Mouse (Mus musculus) liver, postnatal 0 days (tissue): Measurements from ENCODE around the gene Capzb. TPM values are rescaled to one million over a fixed set of nuclear protein-coding genes. Genes with fewer than 3 reads are reported as not detected.

Experiments used
- ATAC-seq: fragments of 200-750 bp; cut with Nextera tagmentation; 2 replicates; pipeline ENCODE4 v1.8.0; 2017; ENCODE audit warnings: mild to moderate bottlenecking, moderate library complexity
- DNase-seq: peaks from one replicate; pipeline ENCODE4 v3.0.0-alpha.2; 2016
- H3K27ac ChIP-seq: fragments of 300-500 bp; sonication (generic); 2 replicates; pipeline ENCODE4 v1.5.1; 2014; ENCODE audit warnings: antibody characterized with exemption, moderate library complexity, mild to moderate bottlenecking, low read depth
- H3K27me3 ChIP-seq: fragments of 300-500 bp; sonication (generic); 2 replicates; pipeline ENCODE4 v1.6.1; 2014; ENCODE audit warnings: low read length, control low read depth, mixed read lengths; ENCODE audit not compliant: insufficient read depth
- H3K36me3 ChIP-seq: fragments of 300-500 bp; sonication (generic); replicated peaks from 2 replicates; pipeline ENCODE4 v1.6.1; 2014; ENCODE audit warnings: mild to moderate bottlenecking, control low read depth, low read length, moderate library complexity, mixed read lengths; ENCODE audit not compliant: insufficient read depth
- H3K4me1 ChIP-seq: fragments of 300-500 bp; sonication (generic); 2 replicates; pipeline ENCODE4 v1.6.1; 2014; ENCODE audit warnings: antibody characterized with exemption, mild to moderate bottlenecking, control low read depth; ENCODE audit not compliant: insufficient read depth
- H3K4me2 ChIP-seq: fragments of 300-500 bp; sonication (generic); 2 replicates; pipeline ENCODE4 v1.6.1; 2014; ENCODE audit warnings: low read depth, mild to moderate bottlenecking, low read length, moderate library complexity, mixed read lengths
- H3K4me3 ChIP-seq: fragments of 300-500 bp; sonication (generic); 2 replicates; pipeline ENCODE4 v1.5.1; 2014; ENCODE audit warnings: low read depth, low read length
- H3K9ac ChIP-seq: fragments of 300-500 bp; sonication (generic); replicated peaks from 2 replicates; pipeline ENCODE4 v1.6.1; 2014; ENCODE audit warnings: mild to moderate bottlenecking, moderate library complexity
- H3K9me3 ChIP-seq: fragments of 300-500 bp; sonication (generic); 2 replicates; pipeline ENCODE4 v1.6.1; 2016; ENCODE audit warnings: mild to moderate bottlenecking, control low read depth, low read length, mixed read lengths
- CTCF ChIP-seq: sonication (generic); IDR thresholded peaks from 2 replicates; pipeline ENCODE4 v1.5.1; 2016; ENCODE audit warnings: antibody characterized with exemption, low read depth
- EP300 ChIP-seq: IDR thresholded peaks from 2 replicates; pipeline ENCODE4 v1.6.1; 2016; ENCODE audit warnings: antibody characterized with exemption, low read depth, mild to moderate bottlenecking
- WGBS: fragments of 180-500 bp; shearing (Covaris S2); extraction: QIAGEN DNeasy Blood & Tissue Kit; methylation state at CpG from one replicate; pipeline ENCODE4 v1.1.7; 2014; ENCODE audit not compliant: insufficient replicate concordance; 5-methylcytosine and 5-hydroxymethylcytosine counted together
- polyA plus RNA-seq: library from polyadenylated mRNA; unstranded; fragments of >200 nt; fragmentation: Nextera tagmentation; extraction: Ambion mirVana; gene quantifications from 2 replicates; pipeline ENCODE4 v1.2.1, GENCODE M21; 2015

Capzb gene
- polyA plus RNA-seq, 1 experiment from 2014 or later = 143 TPM

DNA sequence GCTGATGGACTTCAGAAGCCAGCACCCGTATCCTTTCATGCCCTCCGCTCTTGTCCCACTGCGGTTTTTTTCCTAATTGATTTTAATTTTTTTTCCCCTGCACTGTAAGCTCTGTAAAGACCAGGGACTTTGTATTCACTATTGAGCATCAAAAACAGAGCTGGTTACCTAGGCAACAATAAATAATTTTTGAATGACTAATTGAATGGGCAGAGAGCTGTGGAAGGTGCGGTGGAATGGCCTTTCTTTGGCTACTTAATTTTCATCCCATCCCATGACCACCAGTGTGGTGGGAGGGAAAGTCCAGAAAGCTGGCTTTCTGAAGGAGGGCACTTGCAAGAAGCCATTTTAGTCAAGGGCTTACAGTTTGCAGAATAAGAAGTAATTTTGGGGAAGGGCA, 41.6 kb downstream of the Capzb start:
- no peak overlapping the region for H3K4me3 ChIP-seq
- no peaks in the 10 kb centered on the region for H3K27me3 ChIP-seq
- no peaks in the 10 kb centered on the region for H3K9me3 ChIP-seq
- 86% methylated on average over 4 of the region's 4 CpGs for WGBS
- peak overlapping the region; percentile 34 for H3K27ac ChIP-seq
- no peak overlapping the region for H3K9ac ChIP-seq
- ATAC-seq (no peak), DNase-seq (no peak)
- peaks cover 14% of the 10 kb centered on the region for H3K36me3 ChIP-seq
- H3K4me1 ChIP-seq = peaks cover 16% of the 10 kb centered on the region
- no peak overlapping the region for H3K4me2 ChIP-seq
- TF ChIP-seq CTCF (no peak), EP300 (no peak)

- Histone ChIP-seq H3K27me3 (no peaks in the 10 kb centered on the region), H3K4me2 (no peak overlapping the region), H3K9ac (no peak overlapping the region), H3K27ac (no peak overlapping the region), H3K9me3 (no peaks in the 10 kb centered on the region), H3K36me3 (peaks cover 21% of the 10 kb centered on the region), H3K4me1 (peaks cover 10% of the 10 kb centered on the region), H3K4me3 (no peak overlapping the region)
- DNase-seq (no peak), ATAC-seq (no peak)
- 92% methylated on average over 7 of the region's 7 CpGs for WGBS
- TF ChIP-seq EP300 = no peak
- no peak for TF ChIP-seq CTCF
These were observed 42.9 kb downstream of the Capzb start for GRCm38 (mm10) chr4:139235556-139235955.

GRCm38 (mm10) chr4:139238612-139239011, 45.9 kb downstream of the Capzb start:
- DNase-seq (no peak), ATAC-seq (no peak)
- Histone ChIP-seq H3K9ac (no peak overlapping the region), H3K4me1 (no peaks in the 10 kb centered on the region; the same call in none of the 2 replicates), H3K27ac (no peak overlapping the region), H3K4me3 (no peak overlapping the region), H3K36me3 (peaks cover 30% of the 10 kb centered on the region), H3K4me2 (no peak overlapping the region), H3K27me3 (no peaks in the 10 kb centered on the region), H3K9me3 (no peaks in the 10 kb centered on the region)
- TF ChIP-seq EP300 = no peak
- no peak for TF ChIP-seq CTCF
- WGBS = 78% methylated on average over 16 of the region's 16 CpGs

DNA sequence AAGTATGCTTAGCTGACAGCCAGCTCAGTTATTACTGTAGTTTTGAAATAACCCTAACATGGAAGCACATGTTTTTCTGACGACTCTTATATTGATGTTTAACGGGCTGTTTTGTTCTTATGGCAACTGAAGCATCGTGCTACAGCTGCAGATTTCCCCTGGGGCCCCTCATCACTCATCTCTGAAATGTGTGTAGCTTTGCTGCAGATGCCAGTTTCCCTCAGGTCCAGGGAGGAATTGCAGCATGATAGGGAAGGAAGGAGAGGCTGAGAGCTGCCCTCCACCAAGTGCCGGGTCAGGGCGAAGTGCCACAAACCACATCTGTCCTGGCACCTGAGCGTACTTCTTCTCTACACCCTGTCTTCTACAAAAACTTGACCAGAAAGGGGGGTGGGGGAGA, 47.6 kb downstream of the Capzb start:
- ATAC-seq (no peak), DNase-seq (peak; percentile 27)
- no peaks in the 10 kb centered on the region; the same call in 1 of the 2 replicates for H3K4me1 ChIP-seq
- H3K9me3 ChIP-seq = no peaks in the 10 kb centered on the region
- H3K27ac ChIP-seq = 0 out of 2 replicates have a peak overlapping the region, but pooled peaks have one; percentile 23
- no peak overlapping the region for H3K4me3 ChIP-seq
- H3K27me3 ChIP-seq = no peaks in the 10 kb centered on the region
- H3K9ac ChIP-seq = no peak overlapping the region
- WGBS = 71% methylated on average over 6 of the region's 6 CpGs
- H3K4me2 ChIP-seq = no peak overlapping the region
- peaks cover 33% of the 10 kb centered on the region for H3K36me3 ChIP-seq
- no peak for TF ChIP-seq CTCF
- no peak for TF ChIP-seq EP300

- TF ChIP-seq CTCF (no peak), EP300 (no peak)
- Histone ChIP-seq H3K4me3 (no peak overlapping the region), H3K27ac (no peak overlapping the region), H3K9ac (no peak overlapping the region), H3K27me3 (no peaks in the 10 kb centered on the region), H3K36me3 (peaks cover 40% of the 10 kb centered on the region), H3K9me3 (no peaks in the 10 kb centered on the region), H3K4me1 (no peaks in the 10 kb centered on the region; the same call in 1 of the 2 replicates), H3K4me2 (no peak overlapping the region)
- no peak for ATAC-seq
- no peak for DNase-seq
- 74% methylated on average over 22 of the region's 22 CpGs for WGBS
These were observed 49.2 kb downstream of the Capzb start for GRCm38 (mm10) chr4:139241678-139242606.

GRCm38 (mm10) chr4:139242607-139242955, 49.9 kb downstream of the Capzb start:
- Histone ChIP-seq H3K36me3 (peaks cover 40% of the 10 kb centered on the region), H3K4me3 (no peak overlapping the region), H3K4me2 (no peak overlapping the region), H3K27me3 (no peaks in the 10 kb centered on the region), H3K9ac (no peak overlapping the region), H3K9me3 (no peaks in the 10 kb centered on the region), H3K4me1 (no peaks in the 10 kb centered on the region; the same call in 1 of the 2 replicates), H3K27ac (no peak overlapping the region)
- ATAC-seq (no peak), DNase-seq (no peak)
- no peak for TF ChIP-seq EP300
- no peak for TF ChIP-seq CTCF
- 69% methylated on average over 7 of the region's 7 CpGs for WGBS
